Mouse (Mus musculus): ENCODE data around the gene Shisa8. TPM values are rescaled to one million over a fixed set of nuclear protein-coding genes. Genes with fewer than 3 reads are reported as not detected.
A peak's percentile ranks its signal among the peaks of the same experiment; 100 is the strongest.

Gene Shisa8
- total and polyA plus RNA-seq, 2 experiments from 2014 or later = 0.07 to 7.5 TPM

DNA sequence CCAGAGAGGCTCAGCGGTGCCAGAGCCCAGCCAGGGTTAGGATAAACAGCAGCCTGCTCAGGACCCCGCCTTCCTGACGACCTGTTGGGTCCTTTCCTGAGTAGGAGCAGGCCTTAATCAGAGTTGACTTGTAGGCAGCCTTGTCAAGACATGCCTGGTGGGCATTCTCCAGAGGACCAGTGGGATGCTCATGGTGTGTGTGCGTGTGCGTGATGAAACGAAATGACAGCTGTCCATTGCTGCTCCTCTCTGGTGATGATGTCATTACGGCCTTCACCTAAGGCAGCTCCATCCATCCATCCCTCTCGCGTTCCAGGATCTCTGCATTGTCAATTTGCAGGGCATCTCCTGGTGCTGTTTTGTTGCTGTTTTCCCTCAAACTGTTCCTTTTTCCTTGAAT is 53.1 kb downstream of the Shisa8 start:
- ATAC-seq (ENCODE audit: insufficient read depth, low read depth) = no peak
- H3K36me3 ChIP-seq (replicated peaks; ENCODE audit: control insufficient read depth, insufficient read depth, low read length) = no peaks in the 10 kb centered on the region
- 83% methylated on average over 9 of the region's 9 CpGs for WGBS

DNA sequence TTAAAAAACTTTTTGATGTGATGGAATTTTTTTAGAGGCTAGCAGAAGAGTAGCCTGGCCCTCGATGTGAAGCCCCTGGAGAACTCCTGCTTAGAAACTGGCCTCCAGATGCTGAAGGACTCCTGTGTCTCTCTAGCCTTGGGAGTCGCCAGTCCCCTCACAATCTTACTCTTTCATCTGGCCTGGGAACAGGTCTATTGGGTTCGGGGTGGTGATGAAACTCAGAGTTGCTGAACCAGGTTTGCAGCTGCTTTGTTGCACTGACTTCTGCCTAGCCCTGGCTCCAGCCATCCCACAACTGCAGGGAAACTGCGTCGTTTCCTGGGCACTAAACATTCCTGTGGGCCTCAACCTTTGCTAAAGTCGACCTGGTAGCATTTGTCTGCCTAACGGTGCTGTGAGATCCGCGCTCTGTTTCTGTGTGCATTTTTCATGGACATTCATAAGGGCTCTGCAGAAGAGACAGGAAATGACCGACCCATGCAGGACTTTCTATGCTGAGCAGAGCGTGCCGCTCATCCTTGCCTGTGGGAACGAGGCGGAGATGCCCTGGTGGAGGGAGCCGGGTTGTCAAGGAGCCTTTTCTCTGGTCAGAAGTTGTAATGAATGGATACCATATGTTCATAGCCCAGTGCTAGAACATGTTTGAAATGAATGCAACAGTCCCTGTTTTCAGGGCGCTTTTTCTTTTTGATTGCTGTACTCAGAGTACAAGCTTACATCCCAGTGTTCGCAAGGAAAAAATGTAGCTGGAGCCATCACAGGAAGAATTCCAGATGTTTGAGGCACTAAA is 54.2 kb downstream of the Shisa8 start:
- ATAC-seq (ENCODE audit: insufficient read depth, low read depth) = no peak
- WGBS = 61% methylated on average over 17 of the region's 17 CpGs
- Histone ChIP-seq H3K27ac (ENCODE audit: low read depth) (no peak overlapping the region), H3K4me2 (ENCODE audit: low read depth, low read length) (no peak overlapping the region), H3K9ac (replicated peaks; ENCODE audit: low read depth, low read length) (no peak overlapping the region), H3K36me3 (replicated peaks; ENCODE audit: control insufficient read depth, insufficient read depth, low read length) (no peaks in the 10 kb centered on the region), H3K4me1 (ENCODE audit: control insufficient read depth, insufficient read depth) (peaks cover 32% of the 10 kb centered on the region), H3K27me3 (ENCODE audit: control insufficient read depth, insufficient read depth, low read length) (no peaks in the 10 kb centered on the region), H3K4me3 (ENCODE audit: low read depth, low read length) (no peak overlapping the region), H3K9me3 (replicated peaks; ENCODE audit: control insufficient read depth, low read length) (no peaks in the 10 kb centered on the region)
- TF ChIP-seq CTCF (IDR thresholded peaks at IDR 0.05; ENCODE audit: low read depth) = no peak
- no peak for TF ChIP-seq EP300 (IDR thresholded peaks at IDR 0.05; ENCODE audit: low read depth)
- DNase-seq (ENCODE audit: low spot score) = no peak

More for the DNA sequence above, 53.1 kb downstream of the Shisa8 start:
- H3K9ac ChIP-seq (replicated peaks; ENCODE audit: low read depth, low read length) = no peak overlapping the region
- H3K4me1 ChIP-seq (ENCODE audit: control insufficient read depth, insufficient read depth) = peaks cover 42% of the 10 kb centered on the region
- no peak overlapping the region for H3K4me2 ChIP-seq (ENCODE audit: low read depth, low read length)
- no peak for TF ChIP-seq CTCF (IDR thresholded peaks at IDR 0.05; ENCODE audit: low read depth)
- no peak for TF ChIP-seq EP300 (IDR thresholded peaks at IDR 0.05; ENCODE audit: low read depth)
- no peaks in the 10 kb centered on the region for H3K27me3 ChIP-seq (ENCODE audit: control insufficient read depth, insufficient read depth, low read length)
- no peaks in the 10 kb centered on the region for H3K9me3 ChIP-seq (replicated peaks; ENCODE audit: control insufficient read depth, low read length)
- no peak overlapping the region for H3K27ac ChIP-seq (ENCODE audit: low read depth)
- H3K4me3 ChIP-seq (ENCODE audit: low read depth, low read length) = no peak overlapping the region
- DNase-seq (ENCODE audit: low spot score) = no peak

DNA sequence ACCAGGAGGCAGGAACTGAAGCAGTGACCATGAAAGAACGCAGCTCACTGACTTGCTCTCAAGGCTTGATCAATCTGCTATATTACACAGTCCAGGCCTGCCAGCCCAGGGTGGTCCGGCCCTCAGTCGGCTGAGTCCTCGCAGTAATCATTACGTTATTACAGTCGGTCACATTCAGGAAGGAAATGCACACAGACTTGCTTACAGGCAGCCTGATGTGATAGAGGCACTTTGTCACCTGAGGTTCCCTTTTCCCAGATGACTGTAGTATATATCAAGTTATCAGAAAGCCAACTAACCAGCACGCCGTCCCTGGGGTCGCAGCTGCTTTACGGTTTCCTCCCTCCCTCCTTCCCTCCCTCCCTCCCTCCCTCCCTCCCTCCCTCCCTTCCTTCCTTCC is 55.7 kb downstream of the Shisa8 start:
- no peak for ATAC-seq (ENCODE audit: insufficient read depth, low read depth)
- WGBS = 72% methylated on average over 10 of the region's 10 CpGs
- H3K9me3 ChIP-seq (replicated peaks; ENCODE audit: control insufficient read depth, low read length) = no peaks in the 10 kb centered on the region

DNA sequence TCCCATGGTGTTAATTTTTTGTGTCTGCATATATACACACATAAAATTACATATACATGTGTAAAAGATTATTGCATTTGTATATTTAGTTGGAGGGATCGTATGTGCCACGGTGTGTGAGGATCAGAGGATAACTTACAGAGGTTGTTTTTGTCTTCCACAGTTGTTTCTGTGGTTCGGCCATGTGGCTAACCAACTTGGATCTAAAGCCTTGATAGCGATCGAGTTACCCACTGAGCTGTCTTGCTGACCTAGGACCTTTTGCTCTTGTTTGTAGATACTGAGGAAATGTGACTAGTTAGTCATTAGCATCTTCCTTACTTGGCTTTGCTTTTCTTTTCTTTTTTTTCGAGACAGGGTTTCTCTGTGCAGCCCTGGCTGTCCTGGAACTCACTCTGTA is 56.3 kb downstream of the Shisa8 start:
- WGBS = 88% methylated on average over 6 of the region's 6 CpGs
- H3K27me3 ChIP-seq (ENCODE audit: control insufficient read depth, insufficient read depth, low read length) = no peaks in the 10 kb centered on the region
- no peak overlapping the region for H3K9ac ChIP-seq (replicated peaks; ENCODE audit: low read depth, low read length)
- H3K4me2 ChIP-seq (ENCODE audit: low read depth, low read length) = no peak overlapping the region
- ATAC-seq (ENCODE audit: insufficient read depth, low read depth) = no peak
- H3K9me3 ChIP-seq (replicated peaks; ENCODE audit: control insufficient read depth, low read length) = no peaks in the 10 kb centered on the region
- no peak overlapping the region for H3K4me3 ChIP-seq (ENCODE audit: low read depth, low read length)
- peaks cover 23% of the 10 kb centered on the region for H3K4me1 ChIP-seq (ENCODE audit: control insufficient read depth, insufficient read depth)
- H3K27ac ChIP-seq (ENCODE audit: low read depth) = no peak overlapping the region
- no peak for TF ChIP-seq EP300 (IDR thresholded peaks at IDR 0.05; ENCODE audit: low read depth)
- TF ChIP-seq CTCF (IDR thresholded peaks at IDR 0.05; ENCODE audit: low read depth) = no peak
- no peaks in the 10 kb centered on the region for H3K36me3 ChIP-seq (replicated peaks; ENCODE audit: control insufficient read depth, insufficient read depth, low read length)
- DNase-seq (ENCODE audit: low spot score) = no peak

More for the DNA sequence above, 55.7 kb downstream of the Shisa8 start:
- Histone ChIP-seq H3K9ac (replicated peaks; ENCODE audit: low read depth, low read length) (no peak overlapping the region), H3K4me3 (ENCODE audit: low read depth, low read length) (no peak overlapping the region), H3K4me2 (ENCODE audit: low read depth, low read length) (no peak overlapping the region), H3K36me3 (replicated peaks; ENCODE audit: control insufficient read depth, insufficient read depth, low read length) (no peaks in the 10 kb centered on the region), H3K27me3 (ENCODE audit: control insufficient read depth, insufficient read depth, low read length) (no peaks in the 10 kb centered on the region), H3K4me1 (ENCODE audit: control insufficient read depth, insufficient read depth) (peaks cover 27% of the 10 kb centered on the region), H3K27ac (ENCODE audit: low read depth) (no peak overlapping the region)
- no peak for DNase-seq (ENCODE audit: low spot score)
- TF ChIP-seq EP300 (IDR thresholded peaks at IDR 0.05; ENCODE audit: low read depth) = no peak

MicroRNA genes within 50 kb of the gene (microRNA counts, 519-probe panel; counts per million panel counts)
- microRNA mmu-miR-33 = 2,949 counts per million, percentile 34 among the panel's probes with 10 or more counts

Small RNA genes within 50 kb of the gene (microRNA-seq; reads per million reads assigned to microRNA genes)
- gene Mir33 = 91.9 reads per million, percentile 54 among the genes with 10 or more reads in this experiment

Other genes with a start within 250 kb of the Shisa8 start
- not detected in 2 replicates for gene 1700029P11Rik, start 232.3 kb downstream of the Shisa8 start, total RNA-seq (2014; rRNA removed; ENCODE audit: low replicate concordance)
- gene 1700029P11Rik, start 232.3 kb downstream of the Shisa8 start, polyA plus RNA-seq (2015; fragmentation: Nextera tagmentation; extraction: Ambion mirVana) = not detected in 2 replicates
- gene Xrcc6, start 225.0 kb downstream of the Shisa8 start, total RNA-seq (2014; rRNA removed; ENCODE audit: low replicate concordance) = 25.2 and 37.2 TPM in 2 replicates
- 36.8 and 39.0 TPM in 2 replicates for gene Xrcc6, start 225.0 kb downstream of the Shisa8 start, polyA plus RNA-seq (2015; fragmentation: Nextera tagmentation; extraction: Ambion mirVana)
- 9.0 and 13.6 TPM in 2 replicates for gene Desi1, start 179.0 kb downstream of the Shisa8 start, total RNA-seq (2014; rRNA removed; ENCODE audit: low replicate concordance)
- 15.4 and 16.1 TPM in 2 replicates for gene Desi1, start 179.0 kb downstream of the Shisa8 start, polyA plus RNA-seq (2015; fragmentation: Nextera tagmentation; extraction: Ambion mirVana)
- 204 and 222 TPM in 2 replicates for gene Snu13, start 165.2 kb downstream of the Shisa8 start, total RNA-seq (2014; rRNA removed; ENCODE audit: low replicate concordance)
- 109 and 123 TPM in 2 replicates for gene Snu13, start 165.2 kb downstream of the Shisa8 start, polyA plus RNA-seq (2015; fragmentation: Nextera tagmentation; extraction: Ambion mirVana)
- not detected in 2 replicates for gene 4930407I10Rik, start 153.7 kb downstream of the Shisa8 start, total RNA-seq (2014; rRNA removed; ENCODE audit: low replicate concordance)
- gene 4930407I10Rik, start 153.7 kb downstream of the Shisa8 start, polyA plus RNA-seq (2015; fragmentation: Nextera tagmentation; extraction: Ambion mirVana) = not detected in 2 replicates
- gene Mei1, start 142.8 kb downstream of the Shisa8 start, total RNA-seq (2014; rRNA removed; ENCODE audit: low replicate concordance) = not detected in 2 replicates
- not detected in 2 replicates for gene Mei1, start 142.8 kb downstream of the Shisa8 start, polyA plus RNA-seq (2015; fragmentation: Nextera tagmentation; extraction: Ambion mirVana)
- gene Ccdc134, start 84.9 kb downstream of the Shisa8 start, total RNA-seq (2014; rRNA removed; ENCODE audit: low replicate concordance) = 4.9 and 6.9 TPM in 2 replicates
- 5.9 and 6.5 TPM in 2 replicates for gene Ccdc134, start 84.9 kb downstream of the Shisa8 start, polyA plus RNA-seq (2015; fragmentation: Nextera tagmentation; extraction: Ambion mirVana)
- gene Srebf2, start 65.6 kb downstream of the Shisa8 start, total RNA-seq (2014; rRNA removed; ENCODE audit: low replicate concordance) = 86.3 and 90.3 TPM in 2 replicates
- gene Srebf2, start 65.6 kb downstream of the Shisa8 start, polyA plus RNA-seq (2015; fragmentation: Nextera tagmentation; extraction: Ambion mirVana) = 58.0 and 68.3 TPM in 2 replicates
- gene Tnfrsf13c, start 11.6 kb upstream of the Shisa8 start, total RNA-seq (2014; rRNA removed; ENCODE audit: low replicate concordance) = 1.5 TPM in 1 of 2 replicates, not detected in the other
- gene Tnfrsf13c, start 11.6 kb upstream of the Shisa8 start, polyA plus RNA-seq (2015; fragmentation: Nextera tagmentation; extraction: Ambion mirVana) = not detected in 2 replicates
- 16.7 and 25.7 TPM in 2 replicates for gene Cenpm, start 31.9 kb upstream of the Shisa8 start, total RNA-seq (2014; rRNA removed; ENCODE audit: low replicate concordance)
- 22.5 and 25.6 TPM in 2 replicates for gene Cenpm, start 31.9 kb upstream of the Shisa8 start, polyA plus RNA-seq (2015; fragmentation: Nextera tagmentation; extraction: Ambion mirVana)
- not detected in 2 replicates for gene 1500009C09Rik, start 39.6 kb upstream of the Shisa8 start, total RNA-seq (2014; rRNA removed; ENCODE audit: low replicate concordance)
- gene 1500009C09Rik, start 39.6 kb upstream of the Shisa8 start, polyA plus RNA-seq (2015; fragmentation: Nextera tagmentation; extraction: Ambion mirVana) = not detected in 2 replicates
- gene Sept3, start 62.1 kb upstream of the Shisa8 start, total RNA-seq (2014; rRNA removed; ENCODE audit: low replicate concordance) = 1.4 and 4.4 TPM in 2 replicates
- gene Sept3, start 62.1 kb upstream of the Shisa8 start, polyA plus RNA-seq (2015; fragmentation: Nextera tagmentation; extraction: Ambion mirVana) = 1.4 and 1.5 TPM in 2 replicates
- not detected in 2 replicates for gene Wbp2nl, start 86.1 kb upstream of the Shisa8 start, total RNA-seq (2014; rRNA removed; ENCODE audit: low replicate concordance)
- not detected in 2 replicates for gene Wbp2nl, start 86.1 kb upstream of the Shisa8 start, polyA plus RNA-seq (2015; fragmentation: Nextera tagmentation; extraction: Ambion mirVana)
- 45.2 and 74.0 TPM in 2 replicates for gene Naga, start 126.1 kb upstream of the Shisa8 start, total RNA-seq (2014; rRNA removed; ENCODE audit: low replicate concordance)
- 35.4 and 37.5 TPM in 2 replicates for gene Naga, start 126.1 kb upstream of the Shisa8 start, polyA plus RNA-seq (2015; fragmentation: Nextera tagmentation; extraction: Ambion mirVana)
- 1.4 and 2.5 TPM in 2 replicates for gene Pheta2, start 126.1 kb upstream of the Shisa8 start, total RNA-seq (2014; rRNA removed; ENCODE audit: low replicate concordance)
- 3.6 and 3.9 TPM in 2 replicates for gene Pheta2, start 126.1 kb upstream of the Shisa8 start, polyA plus RNA-seq (2015; fragmentation: Nextera tagmentation; extraction: Ambion mirVana)
- gene Smdt1, start 126.1 kb upstream of the Shisa8 start, total RNA-seq (2014; rRNA removed; ENCODE audit: low replicate concordance) = 342 and 440 TPM in 2 replicates
- 431 and 450 TPM in 2 replicates for gene Smdt1, start 126.1 kb upstream of the Shisa8 start, polyA plus RNA-seq (2015; fragmentation: Nextera tagmentation; extraction: Ambion mirVana)
- 397 and 531 TPM in 2 replicates for gene Ndufa6, start 141.5 kb upstream of the Shisa8 start, total RNA-seq (2014; rRNA removed; ENCODE audit: low replicate concordance)
- 1,167 and 1,291 TPM in 2 replicates for gene Ndufa6, start 141.5 kb upstream of the Shisa8 start, polyA plus RNA-seq (2015; fragmentation: Nextera tagmentation; extraction: Ambion mirVana)
- 14.8 and 16.8 TPM in 2 replicates for gene Cyp2d22, start 167.4 kb upstream of the Shisa8 start, total RNA-seq (2014; rRNA removed; ENCODE audit: low replicate concordance)
- 10.1 and 10.6 TPM in 2 replicates for gene Cyp2d22, start 167.4 kb upstream of the Shisa8 start, polyA plus RNA-seq (2015; fragmentation: Nextera tagmentation; extraction: Ambion mirVana)
- not detected in 2 replicates for gene Cyp2d11, start 181.2 kb upstream of the Shisa8 start, total RNA-seq (2014; rRNA removed; ENCODE audit: low replicate concordance)
- gene Cyp2d11, start 181.2 kb upstream of the Shisa8 start, polyA plus RNA-seq (2015; fragmentation: Nextera tagmentation; extraction: Ambion mirVana) = not detected in 2 replicates
- 1.2 TPM in 1 of 2 replicates, not detected in the other for gene Cyp2d10, start 194.4 kb upstream of the Shisa8 start, total RNA-seq (2014; rRNA removed; ENCODE audit: low replicate concordance)
- not detected in 2 replicates for gene Cyp2d10, start 194.4 kb upstream of the Shisa8 start, polyA plus RNA-seq (2015; fragmentation: Nextera tagmentation; extraction: Ambion mirVana)
- gene Cyp2d9, start 220.6 kb upstream of the Shisa8 start, total RNA-seq (2014; rRNA removed; ENCODE audit: low replicate concordance) = not detected in 2 replicates
- gene Cyp2d9, start 220.6 kb upstream of the Shisa8 start, polyA plus RNA-seq (2015; fragmentation: Nextera tagmentation; extraction: Ambion mirVana) = 0.07 TPM in 1 of 2 replicates, not detected in the other

Measured in heart, postnatal 0 days (tissue).